Mouse (Mus musculus) limb, embryonic 14.5 days (tissue): Measurements from ENCODE around the gene Acaa1a. TPM values are rescaled to one million over a fixed set of nuclear protein-coding genes. Genes with fewer than 3 reads are reported as not detected.
A peak's percentile ranks its signal among the peaks of the same experiment; 100 is the strongest.

Experiments
- ATAC-seq: fragments of 200-750 bp; cut with Nextera tagmentation; 2 replicates; pipeline ENCODE4 v1.8.0; 2017; ENCODE audit warnings: low read depth, moderate number of reproducible peaks, moderate TSS enrichment; ENCODE audit not compliant: low FRiP score
- DNase-seq: peaks from one replicate; pipeline ENCODE4 v3.0.0-alpha.2; 2015; ENCODE audit warnings: low spot score
- H3K27ac ChIP-seq: fragments of 300-500 bp; sonication (generic); replicated peaks from 2 replicates; pipeline ENCODE4 v1.5.1; 2014; ENCODE audit warnings: low read depth, mild to moderate bottlenecking, low read length, moderate library complexity, mixed read lengths
- H3K27me3 ChIP-seq: fragments of 300-500 bp; sonication (generic); 2 replicates; pipeline ENCODE4 v1.6.1; 2014; ENCODE audit warnings: low read length, mixed read lengths; ENCODE audit not compliant: control insufficient read depth, insufficient read depth
- H3K36me3 ChIP-seq: fragments of 300-500 bp; sonication (generic); 2 replicates; pipeline ENCODE4 v1.6.1; 2014; ENCODE audit warnings: mild to moderate bottlenecking, low read length, moderate library complexity, mixed read lengths; ENCODE audit not compliant: control insufficient read depth, insufficient read depth
- H3K4me1 ChIP-seq: fragments of 300-500 bp; sonication (generic); 2 replicates; pipeline ENCODE4 v1.6.1; 2014; ENCODE audit warnings: antibody characterized with exemption, low read length, mixed read lengths; ENCODE audit not compliant: control insufficient read depth, insufficient read depth
- H3K4me2 ChIP-seq: fragments of 300-500 bp; sonication (generic); replicated peaks from 2 replicates; pipeline ENCODE4 v1.6.1; 2014; ENCODE audit warnings: low read depth, mild to moderate bottlenecking, low read length, moderate library complexity; ENCODE audit not compliant: severe bottlenecking
- H3K4me3 ChIP-seq: fragments of 300-500 bp; sonication (generic); replicated peaks from 2 replicates; pipeline ENCODE4 v1.5.1; 2014; ENCODE audit warnings: low read length
- H3K9ac ChIP-seq: fragments of 300-500 bp; sonication (generic); 2 replicates; pipeline ENCODE4 v1.6.1; 2014; ENCODE audit warnings: mild to moderate bottlenecking, low read depth, low read length, moderate library complexity; ENCODE audit not compliant: severe bottlenecking
- H3K9me3 ChIP-seq: fragments of 300-500 bp; sonication (generic); 2 replicates; pipeline ENCODE4 v1.6.1; 2016; ENCODE audit warnings: low read length; ENCODE audit not compliant: control insufficient read depth
- POLR2A ChIP-seq: fragments of 200-500 bp; IDR thresholded peaks from 2 replicates; pipeline ENCODE4 v1.8.0; 2012; ENCODE audit warnings: inconsistent platforms, mild to moderate bottlenecking, moderate library complexity, borderline replicate concordance; ENCODE audit not compliant: insufficient read depth, insufficient read length; ENCODE audit errors: extremely low read depth
- WGBS: fragments of 180-500 bp; shearing (Covaris S2); extraction: QIAGEN DNeasy Blood & Tissue Kit; methylation state at CpG from one replicate; pipeline ENCODE4 v1.1.7; 2014; 5-methylcytosine and 5-hydroxymethylcytosine counted together
- polyA plus RNA-seq, 2 experiments: library from polyadenylated mRNA; depleted of rRNA in 1 of 2; stranded (reverse) in 1 of 2; unstranded in 1 of 2; fragments of >200 nt; fragmentation: Nextera tagmentation in 1 of 2; extraction: Ambion mirVana in 1 of 2; gene quantifications; 2 replicates each; pipeline versions ENCODE4 v1.2.1 to v1.2.3; 2012 to 2014

Gene Acaa1a
- polyA plus RNA-seq, 2 experiments = 87.4 to 120 TPM

GRCm38 (mm10) chr9:119321392-119322229, 17.9 kb upstream of the Acaa1a start:
- ATAC-seq (peak; percentile 9; the same call in 1 of the 2 replicates), DNase-seq (no peak)
- H3K4me2 ChIP-seq = peak overlapping the region; percentile 96
- peak overlapping the region; percentile 96 for H3K4me3 ChIP-seq
- H3K4me1 ChIP-seq = peaks cover 8% of the 10 kb centered on the region
- H3K9ac ChIP-seq = peak overlapping the region; percentile 78
- no peaks in the 10 kb centered on the region for H3K36me3 ChIP-seq
- TF ChIP-seq POLR2A = no peak
- H3K27me3 ChIP-seq = no peaks in the 10 kb centered on the region
- H3K9me3 ChIP-seq = no peaks in the 10 kb centered on the region
- H3K27ac ChIP-seq = peak overlapping the region; percentile 91
- under 1% methylated on average over 52 of the region's 59 CpGs for WGBS

DNA sequence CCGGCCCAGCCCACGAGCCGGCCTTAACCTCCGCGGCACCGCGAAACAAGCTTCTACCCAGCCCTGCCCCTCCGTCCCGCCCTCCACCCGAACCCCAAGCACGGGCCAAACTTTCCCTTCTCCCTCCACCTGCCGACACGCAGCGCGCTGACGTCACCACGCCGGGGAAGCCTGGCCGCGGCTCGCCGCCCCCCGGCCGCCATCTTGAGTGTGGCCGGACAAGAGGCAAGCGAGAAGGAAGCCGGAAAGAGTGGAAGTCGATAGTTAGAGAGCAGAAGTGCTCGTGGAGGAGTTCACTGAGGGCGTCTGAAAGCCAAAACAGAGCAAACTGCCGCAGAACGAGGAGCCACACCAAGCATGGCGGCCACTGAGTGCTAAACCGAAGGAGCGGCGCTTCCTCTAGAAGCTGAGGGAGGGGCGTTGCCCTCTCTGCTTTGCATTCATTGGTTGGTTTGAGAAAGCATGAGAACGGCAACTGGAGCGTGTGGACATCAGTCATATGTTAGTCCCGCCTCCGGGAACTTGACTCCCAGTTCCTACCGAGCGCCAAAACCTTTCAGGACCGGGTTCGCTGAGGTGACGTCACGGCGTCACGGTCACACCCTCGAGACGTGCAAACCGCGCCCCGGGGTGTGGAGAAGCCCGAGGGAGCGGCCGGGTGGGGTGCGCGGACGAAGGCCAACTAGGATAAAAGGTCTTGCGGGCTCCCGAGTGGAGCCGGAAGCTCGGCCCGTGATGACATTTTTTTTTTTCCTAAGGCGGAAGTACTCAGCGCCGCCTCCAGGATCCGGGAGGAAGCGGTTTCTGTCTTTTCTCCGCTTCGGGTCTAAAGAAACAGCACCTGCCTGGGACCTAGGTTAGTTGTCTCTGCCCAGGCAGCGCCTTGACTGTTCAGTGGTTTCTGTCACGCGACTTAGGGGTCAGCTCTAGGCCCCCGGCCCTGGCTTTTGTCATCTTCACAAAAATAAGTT, 16.9 kb upstream of the Acaa1a start, which contains the start of gene Oxsr1:
Gene Oxsr1, minus strand, starts transcription at position 139 of the 971 bp plus-strand sequence.
- Histone ChIP-seq H3K27me3 (no peaks in the 10 kb centered on the region), H3K27ac (peak within 1 kb of the TSS; percentile 91), H3K4me1 (peaks cover 8% of the 10 kb centered on the region), H3K36me3 (no peaks in the 10 kb centered on the region), H3K4me2 (peak within 1 kb of the TSS; percentile 96), H3K9ac (peak within 1 kb of the TSS; percentile 78), H3K4me3 (peak within 1 kb of the TSS; percentile 96), H3K9me3 (no peaks in the 10 kb centered on the region)
- peak; percentile 100 for DNase-seq
- WGBS = under 1% methylated on average over 71 of the region's 76 CpGs
- TF ChIP-seq POLR2A = peak; percentile 75; the same call in 1 of the 2 replicates
- peak; percentile 99 for ATAC-seq

- DNase-seq = no peak
- Histone ChIP-seq H3K4me2 (peak overlapping the region; percentile 96), H3K36me3 (no peaks in the 10 kb centered on the region), H3K9me3 (no peaks in the 10 kb centered on the region), H3K4me1 (peaks cover 8% of the 10 kb centered on the region), H3K9ac (peak overlapping the region; percentile 78), H3K27ac (peak overlapping the region; percentile 91), H3K4me3 (peak overlapping the region; percentile 96), H3K27me3 (no peaks in the 10 kb centered on the region)
- 6% methylated on average over 9 of the region's 9 CpGs for WGBS
- no peak for TF ChIP-seq POLR2A
- ATAC-seq = no peak
Observed at GRCm38 (mm10) chr9:119323260-119323645, 16.2 kb upstream of the Acaa1a start.

DNA sequence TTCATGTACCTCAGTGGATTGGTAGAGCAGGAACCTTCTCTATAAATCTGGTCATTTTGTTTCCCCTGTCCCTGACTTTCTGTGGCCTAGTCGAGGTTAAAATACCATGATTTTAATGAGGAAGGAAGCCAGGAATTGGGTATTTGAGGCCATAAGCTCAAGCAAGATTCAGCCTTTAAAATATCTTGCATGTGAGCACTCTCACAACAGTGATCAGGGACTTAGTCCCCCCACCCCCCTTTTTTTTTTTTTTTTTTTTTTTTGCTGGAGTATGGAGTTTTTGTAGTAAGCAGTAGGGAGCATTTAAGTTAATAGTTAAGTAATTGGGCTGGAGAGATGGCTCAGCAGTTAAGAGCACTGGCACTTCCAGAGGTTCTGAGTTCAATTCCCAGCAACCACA, 15.3 kb upstream of the Acaa1a start:
- TF ChIP-seq POLR2A = no peak
- WGBS = 60% methylated on average over 1 of the region's 1 CpGs
- peaks cover 8% of the 10 kb centered on the region for H3K4me1 ChIP-seq
- no peak overlapping the region for H3K4me3 ChIP-seq
- H3K36me3 ChIP-seq = no peaks in the 10 kb centered on the region
- ATAC-seq (no peak), DNase-seq (no peak)
- H3K9me3 ChIP-seq = no peaks in the 10 kb centered on the region
- no peak overlapping the region for H3K4me2 ChIP-seq
- no peaks in the 10 kb centered on the region for H3K27me3 ChIP-seq
- no peak overlapping the region for H3K27ac ChIP-seq
- H3K9ac ChIP-seq = no peak overlapping the region

GRCm38 (mm10) chr9:119328488-119328887, 11.0 kb upstream of the Acaa1a start:
- Histone ChIP-seq H3K4me1 (no peaks in the 10 kb centered on the region), H3K27ac (no peak overlapping the region), H3K4me2 (no peak overlapping the region), H3K36me3 (no peaks in the 10 kb centered on the region), H3K9me3 (no peaks in the 10 kb centered on the region), H3K27me3 (no peaks in the 10 kb centered on the region), H3K9ac (no peak overlapping the region), H3K4me3 (no peak overlapping the region)
- no peak for TF ChIP-seq POLR2A
- WGBS = 78% methylated on average over 3 of the region's 3 CpGs
- ATAC-seq (no peak), DNase-seq (no peak)
